Mouse (Mus musculus) kidney, embryonic 16.5 days (tissue): ENCODE results near the gene Ccdc85c. TPM values are rescaled to one million over a fixed set of nuclear protein-coding genes. Genes with fewer than 3 reads are reported as not detected.

Experiments
- ATAC-seq: fragments of 200-750 bp; cut with Nextera tagmentation; 2 replicates; pipeline ENCODE4 v1.8.0; 2017; ENCODE audit warnings: moderate TSS enrichment; ENCODE audit not compliant: low FRiP score, low TSS enrichment
- H3K27ac ChIP-seq: fragments of 300-500 bp; sonication (generic); 2 replicates; pipeline ENCODE4 v1.5.1; 2014; ENCODE audit warnings: low read length
- H3K27me3 ChIP-seq: fragments of 300-500 bp; sonication (generic); 2 replicates; pipeline ENCODE4 v1.6.1; 2014; ENCODE audit warnings: low read length, control low read depth, mixed read lengths; ENCODE audit not compliant: insufficient read depth
- H3K36me3 ChIP-seq: fragments of 300-500 bp; sonication (generic); 2 replicates; pipeline ENCODE4 v1.6.1; 2014; ENCODE audit warnings: low read length, control low read depth, mixed read lengths; ENCODE audit not compliant: insufficient read depth
- H3K4me1 ChIP-seq: fragments of 300-500 bp; sonication (generic); 2 replicates; pipeline ENCODE4 v1.6.1; 2014; ENCODE audit warnings: low read length, control low read depth, mixed read lengths; ENCODE audit not compliant: insufficient read depth
- H3K4me2 ChIP-seq: fragments of 300-500 bp; sonication (generic); replicated peaks from 2 replicates; pipeline ENCODE4 v1.6.1; 2014; ENCODE audit warnings: low read depth, low read length
- H3K4me3 ChIP-seq: fragments of 300-500 bp; sonication (generic); 2 replicates; pipeline ENCODE4 v1.5.1; 2014; ENCODE audit warnings: mild to moderate bottlenecking, low read length
- H3K9ac ChIP-seq: fragments of 300-500 bp; sonication (generic); replicated peaks from 2 replicates; pipeline ENCODE4 v1.6.1; 2014; ENCODE audit warnings: low read length
- H3K9me3 ChIP-seq: fragments of 300-500 bp; sonication (generic); 2 replicates; pipeline ENCODE4 v1.6.1; 2016; ENCODE audit warnings: low read length, control low read depth
- WGBS: fragments of 180-500 bp; shearing (Covaris S2); extraction: QIAGEN DNeasy Blood & Tissue Kit; methylation state at CpG from one replicate; pipeline ENCODE4 v1.1.7; 2014; 5-methylcytosine and 5-hydroxymethylcytosine counted together
- polyA plus RNA-seq: library from polyadenylated mRNA; unstranded; fragments of >200 nt; fragmentation: Nextera tagmentation; extraction: Ambion mirVana; gene quantifications from 2 replicates; pipeline ENCODE4 v1.2.1, GENCODE M21; 2015

Gene Ccdc85c
- polyA plus RNA-seq, 1 experiment from 2014 or later, result 5.3 TPM

- WGBS, result 19% methylated on average over 18 of the region's 18 CpGs
- H3K4me3 ChIP-seq, result no peak overlapping the region
- H3K4me2 ChIP-seq, result 0 out of 2 replicates have a peak overlapping the region, but pooled peaks have one; percentile 6
- 0 out of 2 replicates have a peak overlapping the region, but pooled peaks have one; percentile 20 for H3K27ac ChIP-seq
- no peaks in the 10 kb centered on the region for H3K27me3 ChIP-seq
- no peaks in the 10 kb centered on the region for H3K9me3 ChIP-seq
- no peak overlapping the region; the same call in 1 of the 2 replicates for H3K9ac ChIP-seq
- H3K36me3 ChIP-seq, result no peaks in the 10 kb centered on the region
- H3K4me1 ChIP-seq, result peaks cover 48% of the 10 kb centered on the region
- peak; percentile 21; the same call in 1 of the 2 replicates for ATAC-seq
Measured at GRCm38 (mm10) chr12:108213090-108214041, 61.9 kb downstream of the Ccdc85c start.

- H3K9me3 ChIP-seq, result no peaks in the 10 kb centered on the region
- WGBS, result 73% methylated on average over 6 of the region's 6 CpGs
- no peak overlapping the region for H3K27ac ChIP-seq
- H3K9ac ChIP-seq, result no peak overlapping the region
- peaks cover 48% of the 10 kb centered on the region for H3K4me1 ChIP-seq
- no peak overlapping the region for H3K4me3 ChIP-seq
- no peaks in the 10 kb centered on the region for H3K36me3 ChIP-seq
- H3K27me3 ChIP-seq, result no peaks in the 10 kb centered on the region
- ATAC-seq, result no peak
- no peak overlapping the region for H3K4me2 ChIP-seq
Measured at GRCm38 (mm10) chr12:108212476-108212875, 62.7 kb downstream of the Ccdc85c start.

GRCm38 (mm10) chr12:108212071-108212470 is 63.2 kb downstream of the Ccdc85c start:
- Histone ChIP-seq H3K27ac (no peak overlapping the region), H3K27me3 (no peaks in the 10 kb centered on the region), H3K9me3 (no peaks in the 10 kb centered on the region), H3K36me3 (no peaks in the 10 kb centered on the region), H3K4me3 (no peak overlapping the region), H3K4me1 (peaks cover 48% of the 10 kb centered on the region), H3K4me2 (no peak overlapping the region), H3K9ac (no peak overlapping the region)
- no peak for ATAC-seq
- 24% methylated on average over 5 of the region's 5 CpGs for WGBS

GRCm38 (mm10) chr12:108210623-108211022 is 64.6 kb downstream of the Ccdc85c start:
- Histone ChIP-seq H3K27me3 (no peaks in the 10 kb centered on the region), H3K9me3 (no peaks in the 10 kb centered on the region), H3K36me3 (peaks cover 5% of the 10 kb centered on the region; the same call in 1 of the 2 replicates), H3K4me2 (no peak overlapping the region), H3K27ac (no peak overlapping the region), H3K9ac (no peak overlapping the region), H3K4me1 (peaks cover 48% of the 10 kb centered on the region), H3K4me3 (no peak overlapping the region)
- WGBS, result 85% methylated on average over 15 of the region's 15 CpGs
- ATAC-seq, result no peak

GRCm38 (mm10) chr12:108208726-108209438 is 66.3 kb downstream of the Ccdc85c start:
- no peak overlapping the region for H3K4me3 ChIP-seq
- 0 out of 2 replicates have a peak overlapping the region, but pooled peaks have one; percentile 2 for H3K9ac ChIP-seq
- no peaks in the 10 kb centered on the region for H3K9me3 ChIP-seq
- H3K4me2 ChIP-seq, result no peak overlapping the region
- H3K27me3 ChIP-seq, result no peaks in the 10 kb centered on the region
- H3K36me3 ChIP-seq, result peaks cover 12% of the 10 kb centered on the region
- H3K27ac ChIP-seq, result no peak overlapping the region
- ATAC-seq, result no peak
- H3K4me1 ChIP-seq, result peaks cover 35% of the 10 kb centered on the region
- 22% methylated on average over 13 of the region's 13 CpGs for WGBS

DNA sequence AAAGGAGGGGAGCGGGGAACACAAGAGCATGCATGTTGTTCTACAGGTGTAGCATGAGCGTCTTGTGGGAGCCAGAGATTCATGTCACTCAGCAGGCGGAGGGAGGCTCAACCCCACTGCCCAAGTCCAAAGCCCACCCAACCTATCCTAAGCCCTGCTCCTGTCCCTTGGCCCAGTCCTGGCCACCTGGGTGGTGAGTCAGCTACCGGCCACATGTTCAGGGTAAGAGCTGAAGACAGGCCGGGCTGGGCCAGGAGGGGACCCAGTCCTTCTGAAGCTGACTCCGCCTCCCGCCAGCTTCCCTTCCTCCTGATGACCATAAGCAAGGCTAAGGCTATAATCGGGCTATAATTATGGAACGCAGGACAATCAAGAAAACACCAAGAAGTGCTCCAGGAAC is 67.0 kb downstream of the Ccdc85c start:
- Histone ChIP-seq H3K9me3 (no peaks in the 10 kb centered on the region), H3K9ac (no peak overlapping the region), H3K27ac (no peak overlapping the region), H3K4me1 (peaks cover 28% of the 10 kb centered on the region), H3K4me2 (no peak overlapping the region), H3K4me3 (no peak overlapping the region), H3K27me3 (no peaks in the 10 kb centered on the region), H3K36me3 (peaks cover 14% of the 10 kb centered on the region)
- 85% methylated on average over 9 of the region's 9 CpGs for WGBS
- no peak for ATAC-seq

GRCm38 (mm10) chr12:108206641-108207040 is 68.6 kb downstream of the Ccdc85c start:
- Histone ChIP-seq H3K36me3 (peaks cover 28% of the 10 kb centered on the region), H3K4me1 (peaks cover 13% of the 10 kb centered on the region), H3K27me3 (no peaks in the 10 kb centered on the region), H3K27ac (no peak overlapping the region), H3K4me2 (no peak overlapping the region), H3K9me3 (no peaks in the 10 kb centered on the region), H3K9ac (no peak overlapping the region), H3K4me3 (no peak overlapping the region)
- peak; percentile 44 for ATAC-seq
- 5% methylated on average over 5 of the region's 5 CpGs for WGBS

DNA sequence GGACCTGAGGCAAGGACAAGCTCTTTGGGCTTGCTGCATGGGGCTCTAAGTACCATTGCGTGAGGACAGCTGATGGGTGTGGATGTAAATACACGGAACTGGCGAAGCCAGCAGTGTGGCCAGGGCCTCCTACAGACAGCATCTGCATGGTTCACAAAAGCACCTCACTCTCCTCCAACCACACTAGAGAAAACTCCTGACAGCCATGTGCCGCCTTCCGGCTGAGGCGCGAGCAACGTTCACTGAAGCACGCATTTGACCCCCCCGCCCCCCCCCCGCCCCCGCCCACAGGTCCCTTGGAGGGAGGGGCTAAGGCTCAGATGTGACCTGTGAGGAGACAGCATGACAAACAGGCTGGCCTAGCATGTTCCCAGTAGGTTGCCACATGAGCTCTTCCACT is 70.2 kb downstream of the Ccdc85c start:
- no peaks in the 10 kb centered on the region for H3K9me3 ChIP-seq
- no peak overlapping the region for H3K27ac ChIP-seq
- no peak overlapping the region for H3K4me2 ChIP-seq
- H3K27me3 ChIP-seq, result no peaks in the 10 kb centered on the region
- no peak for ATAC-seq
- no peak overlapping the region for H3K4me3 ChIP-seq
- H3K36me3 ChIP-seq, result peaks cover 42% of the 10 kb centered on the region
- peaks cover 7% of the 10 kb centered on the region for H3K4me1 ChIP-seq
- WGBS, result 60% methylated on average over 12 of the region's 12 CpGs
- no peak overlapping the region for H3K9ac ChIP-seq

DNA sequence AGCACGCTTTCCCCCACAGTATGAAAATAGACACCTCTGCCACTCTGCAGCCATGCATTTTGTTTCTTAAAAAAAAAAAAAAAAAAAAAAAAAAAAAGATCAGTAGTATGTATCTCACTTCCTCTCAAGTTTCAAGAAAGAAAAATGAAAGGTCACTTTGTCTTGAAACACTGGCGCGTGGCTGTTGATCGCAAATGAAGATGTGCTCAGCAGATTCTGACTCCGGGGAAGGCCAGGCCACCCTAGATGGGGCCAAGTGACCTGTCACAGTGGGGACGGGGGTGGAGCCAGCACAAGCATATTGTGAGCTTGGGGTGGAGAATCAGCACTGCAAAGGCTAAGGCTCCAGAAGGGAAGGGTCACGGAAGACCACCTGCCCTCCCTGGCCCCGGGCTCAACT is 71.3 kb downstream of the Ccdc85c start:
- Histone ChIP-seq H3K27me3 (no peaks in the 10 kb centered on the region), H3K4me1 (peaks cover 1% of the 10 kb centered on the region), H3K4me3 (no peak overlapping the region), H3K9ac (no peak overlapping the region), H3K27ac (no peak overlapping the region), H3K4me2 (no peak overlapping the region), H3K36me3 (peaks cover 52% of the 10 kb centered on the region), H3K9me3 (no peaks in the 10 kb centered on the region)
- ATAC-seq, result no peak
- 59% methylated on average over 8 of the region's 8 CpGs for WGBS
